Mouse (Mus musculus): ENCODE data around the gene Dnajb2.

DNA sequence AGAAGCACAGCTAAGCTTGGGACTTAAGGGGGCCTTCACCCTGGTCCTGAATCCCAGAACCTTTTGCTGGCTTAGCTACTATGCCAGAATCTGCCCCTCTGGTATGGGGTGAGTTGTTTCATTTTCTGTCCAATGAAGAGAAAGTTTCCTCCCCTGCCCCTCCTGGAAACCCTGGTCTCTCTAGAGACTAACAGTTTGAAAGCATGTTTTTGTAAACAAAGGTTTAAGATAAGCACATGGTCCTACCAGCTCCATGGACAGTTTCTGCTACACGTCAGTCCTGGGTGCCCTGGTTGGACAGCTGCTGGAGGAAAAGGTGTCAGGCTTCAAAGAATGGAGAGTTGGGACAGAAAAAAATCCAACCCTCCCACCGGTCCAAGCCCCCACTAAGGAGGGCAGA, 45.6 kb upstream of the Dnajb2 start:
- TF ChIP-seq GATA1 (IDR thresholded peaks at IDR 0.05; ENCODE audit: low read length) = no peak; the same call in 1 of the 2 replicates
- TF ChIP-seq TAL1 (IDR thresholded peaks at IDR 0.05; ENCODE audit: low read length) = no peak

Measured in erythroblast, embryonic 14.5 days (primary cell).